Mouse (Mus musculus) left cerebral cortex, adult 2 months (tissue): ENCODE data around the gene Syf2. TPM values are rescaled to one million over a fixed set of nuclear protein-coding genes. Genes with fewer than 3 reads are reported as not detected.
A peak's percentile ranks its signal among the peaks of the same experiment; 100 is the strongest.
"Not testable (repeated sequence)": the region's sequence is repeated elsewhere in the genome, so short reads cannot be mapped to it uniquely, and the experiment has no call there.

ENCODE experiments used
- DNase-seq, 2 experiments: peaks; one replicate each; pipeline ENCODE4 v3.0.0; 2021 to 2022; ENCODE audit warnings: low spot score in 2 of 2, mixed read lengths in 1 of 2; ENCODE audit errors: extremely low spot score in 1 of 2
- H3K27ac ChIP-seq: fragments of 200-600 bp; 2 replicates; pipeline ENCODE4 v1.8.1; 2022
- H3K4me3 ChIP-seq: fragments of 200-600 bp; 2 replicates; pipeline ENCODE4 v1.8.1; 2022
- CTCF ChIP-seq: fragments of 200-600 bp; IDR thresholded peaks from 2 replicates; pipeline ENCODE4 v1.8.1; 2022; ENCODE audit warnings: antibody characterized with exemption, mild to moderate bottlenecking, moderate library complexity
- intact Hi-C: fragments of 180-260 bp; cut with DNase I; formaldehyde crosslinking; loops from one replicate; pipeline ENCODE4 v1.15.1; 2025
- long read RNA-seq, 2 experiments: library from polyadenylated mRNA; stranded (forward); transcript quantifications; one replicate each; pipeline ENCODE4 v2.0.0; 2021; ENCODE audit warnings: borderline mapping rate in 2 of 2
- total RNA-seq, 2 experiments: library from RNA; stranded (reverse); gene quantifications; 2 replicates each; pipeline ENCODE4 v1.2.3; 2021

Gene Syf2
- 10 to 100 TPM; 53.9 to 58.7 TPM for total RNA-seq
- long read RNA-seq, experiment 1, transcript Syf2-201 (7 exons, 1,369 nt) = major isoform, 51 of 63 reads
- long read RNA-seq, experiment 1, partial matches to known transcripts = 3 of 63 reads
- long read RNA-seq, experiment 1, other reads (novel, unspliced or antisense) = 9 of 63 reads
- long read RNA-seq, experiment 2, transcript Syf2-201 (7 exons, 1,369 nt) = major isoform, 35 of 37 reads
- long read RNA-seq, experiment 2, partial matches to known transcripts = 0 of 37 reads
- long read RNA-seq, experiment 2, other reads (novel, unspliced or antisense) = 2 of 37 reads

GRCm38 (mm10) chr4:134930684-134931481 lies at the start of gene Syf2:
TSS of gene Syf2 (plus strand) at chr4:134930898.
- intact Hi-C loops = no loop called here
- peak within 1 kb of the TSS; percentile 89 for H3K4me3 ChIP-seq
- TF ChIP-seq CTCF = no peak
- DNase-seq = peak; percentile 91 to 93
- peak within 1 kb of the TSS; percentile 93 for H3K27ac ChIP-seq

GRCm38 (mm10) chr4:134883266-134883665 lies 47.4 kb upstream of the Syf2 start:
- intact Hi-C loops = loop anchor here (5.0 kb wide), 1 partner anchor 341 kb away; no protein-coding TSS in a partner anchor
- TF ChIP-seq CTCF = peak; percentile 55
- Histone ChIP-seq H3K27ac (no peak overlapping the region), H3K4me3 (no peak overlapping the region)
- DNase-seq = peak in 1 of 2 experiments; percentile 16

- H3K4me3 ChIP-seq = no peak overlapping the region
- intact Hi-C loops = loop anchor here (5.0 kb wide), 1 partner anchor 342 kb away; no protein-coding TSS in a partner anchor
- H3K27ac ChIP-seq = no peak overlapping the region
- no peak for TF ChIP-seq CTCF
- DNase-seq = peak in 1 of 2 experiments; percentile 14
Observed at GRCm38 (mm10) chr4:134883808-134884207, 46.9 kb upstream of the Syf2 start.

- peak in 1 of 2 experiments; percentile 15 for DNase-seq
- intact Hi-C loops = loop anchor here (5.0 kb wide), 1 partner anchor 342 kb away; no protein-coding TSS in a partner anchor
- no peak overlapping the region for H3K4me3 ChIP-seq
- H3K27ac ChIP-seq = no peak overlapping the region
- no peak for TF ChIP-seq CTCF
Observed at GRCm38 (mm10) chr4:134884364-134884763, 46.3 kb upstream of the Syf2 start.

- TF ChIP-seq CTCF = peak; percentile 78
- DNase-seq = peak; percentile 50 to 60
- Histone ChIP-seq H3K27ac (no peak overlapping the region), H3K4me3 (no peak overlapping the region)
- intact Hi-C loops = loop anchor here (5.0 kb wide), 1 partner anchor 315 kb away; no protein-coding TSS in a partner anchor
Observed at GRCm38 (mm10) chr4:134892096-134892495, 38.6 kb upstream of the Syf2 start.

- TF ChIP-seq CTCF = no peak
- H3K27ac ChIP-seq = no peak overlapping the region
- no peak for DNase-seq
- intact Hi-C loops = no loop called here
- no peak overlapping the region for H3K4me3 ChIP-seq
Observed at GRCm38 (mm10) chr4:134897256-134897655, 33.4 kb upstream of the Syf2 start.

- Histone ChIP-seq H3K27ac (no peak overlapping the region), H3K4me3 (no peak overlapping the region)
- intact Hi-C loops = no loop called here
- DNase-seq = no peak
- TF ChIP-seq CTCF = no peak
Observed at GRCm38 (mm10) chr4:134901126-134901525, 29.6 kb upstream of the Syf2 start.

- intact Hi-C loops = no loop called here
- Histone ChIP-seq H3K4me3 (no peak overlapping the region), H3K27ac (no peak overlapping the region)
- no peak for TF ChIP-seq CTCF
- DNase-seq = no peak
Observed at GRCm38 (mm10) chr4:134903046-134903445, 27.7 kb upstream of the Syf2 start.

- DNase-seq, H3K27ac ChIP-seq, H3K4me3 ChIP-seq, intact Hi-C loops: not testable (repeated sequence)
Observed at GRCm38 (mm10) chr4:134911406-134911805, 19.3 kb upstream of the Syf2 start.

GRCm38 (mm10) chr4:134913413-134913812 lies 17.3 kb upstream of the Syf2 start:
- peak overlapping the region; percentile 82 for H3K4me3 ChIP-seq
- peak; percentile 95 for TF ChIP-seq CTCF
- peak; percentile 43 to 57 for DNase-seq
- intact Hi-C loops = no loop called here
- H3K27ac ChIP-seq = no peak overlapping the region

- DNase-seq = peak in 1 of 2 experiments; percentile 45
- H3K27ac ChIP-seq = peak overlapping the region; percentile 83
- intact Hi-C loops = no loop called here
Observed at GRCm38 (mm10) chr4:134914122-134914863, 16.4 kb upstream of the Syf2 start.

More at GRCm38 (mm10) chr4:134914122-134914863, 16.4 kb upstream of the Syf2 start:
- H3K4me3 ChIP-seq = peak overlapping the region; percentile 82
- TF ChIP-seq CTCF = no peak
